Mouse (Mus musculus) G1E (cell line): ENCODE results near the gene Rnf212.

Experiments used
- CTCF ChIP-seq: IDR thresholded peaks from 2 replicates; pipeline ENCODE4 v1.5.1; 2012; ENCODE audit warnings: low read depth, low read length, inconsistent platforms, mixed read lengths
- GATA1 ChIP-seq: IDR thresholded peaks from 2 replicates; pipeline ENCODE4 v1.6.1; 2012; ENCODE audit warnings: borderline replicate concordance, low read length, inconsistent platforms, mixed read lengths
- TAL1 ChIP-seq: conservative IDR thresholded peaks from 2 replicates; pipeline ENCODE4 v1.6.1; 2012; ENCODE audit warnings: low read depth, low read length, inconsistent platforms, mixed read lengths

GRCm38 (mm10) chr5:108823276-108823675, 48.5 kb upstream of the Rnf212 start:
- no peak for TF ChIP-seq CTCF
- no peak for TF ChIP-seq GATA1
- no peak for TF ChIP-seq TAL1
